Mouse (Mus musculus) heart, postnatal 14 days (tissue): ENCODE measurements around the gene Herc4. TPM values are rescaled to one million over a fixed set of nuclear protein-coding genes. Genes with fewer than 3 reads are reported as not detected.

Experiments
- DNase-seq, 2 experiments: peaks; one replicate each; pipeline ENCODE4 v3.0.0; 2021 to 2022
- intact Hi-C: fragments of 180-260 bp; cut with DNase I; formaldehyde crosslinking; loops from one replicate; pipeline ENCODE4 v1.15.1; 2025
- long read RNA-seq, 2 experiments: library from polyadenylated mRNA; stranded (forward); transcript quantifications; one replicate each; pipeline ENCODE4 v2.0.0; 2021
- total RNA-seq, 2 experiments: library from RNA; stranded (reverse); gene quantifications; 2 replicates each; pipeline ENCODE4 v1.2.3; 2021

Herc4 gene
- total RNA-seq, result 10 to 100 TPM; 36.9 to 38.8 TPM
- long read RNA-seq, experiment 1, transcript Herc4-201 (25 exons, 3,898 nt), result major isoform, 12 of 25 reads
- long read RNA-seq, experiment 1, partial matches to known transcripts, result 1 of 25 reads
- long read RNA-seq, experiment 1, other reads (novel, unspliced or antisense), result 7 of 25 reads
- long read RNA-seq, experiment 2, transcript Herc4-201 (25 exons, 3,898 nt), result major isoform, 19 of 30 reads
- long read RNA-seq, experiment 2, transcript Herc4-208 (26 exons, 3,914 nt), result minor isoform, 5 of 30 reads
- long read RNA-seq, experiment 2, partial matches to known transcripts, result 3 of 30 reads
- long read RNA-seq, experiment 2, other reads (novel, unspliced or antisense), result 3 of 30 reads

DNA sequence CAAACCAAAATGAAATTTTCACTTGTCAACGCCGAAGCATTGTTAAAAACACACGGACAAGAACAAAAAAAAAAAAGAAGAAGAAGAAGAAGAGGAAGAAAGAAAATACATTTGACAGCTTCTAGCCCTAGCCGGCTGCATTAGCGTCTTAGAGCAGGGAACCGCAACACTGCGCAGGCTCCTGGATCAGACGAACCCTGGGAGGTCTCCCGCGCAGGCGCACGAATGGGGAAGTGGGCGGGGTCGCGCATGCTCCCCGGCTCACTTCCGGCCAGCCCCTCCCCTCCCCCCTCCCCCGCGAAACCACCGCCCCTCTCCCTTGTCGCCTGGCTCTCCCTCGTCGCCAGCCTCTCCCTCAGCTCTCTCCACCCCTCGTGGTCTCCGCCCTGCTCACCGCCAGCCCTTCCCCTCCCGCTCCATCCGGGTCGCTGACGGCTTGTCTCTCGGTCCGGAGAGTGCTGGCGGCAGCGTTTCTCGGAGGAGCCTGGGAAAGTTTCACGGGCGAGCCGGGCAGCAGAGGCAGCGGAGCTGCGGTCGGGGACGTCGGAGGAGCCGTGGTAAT, at the start of gene Herc4:
Gene Herc4 (plus strand): TSS at position 318 of the 562 bp plus-strand sequence.
- DNase-seq, result peak; percentile 96 to 97
- intact Hi-C loops, result loop anchor here (5.0 kb wide), 1 partner anchor 221 kb away; the partner anchor contains the start of genes Hnrnph3 and Pbld2

- DNase-seq, result no peak
- intact Hi-C loops, result no loop called here
Observed at GRCm38 (mm10) chr10:63199008-63199407, 44.6 kb upstream of the Herc4 start.

DNA sequence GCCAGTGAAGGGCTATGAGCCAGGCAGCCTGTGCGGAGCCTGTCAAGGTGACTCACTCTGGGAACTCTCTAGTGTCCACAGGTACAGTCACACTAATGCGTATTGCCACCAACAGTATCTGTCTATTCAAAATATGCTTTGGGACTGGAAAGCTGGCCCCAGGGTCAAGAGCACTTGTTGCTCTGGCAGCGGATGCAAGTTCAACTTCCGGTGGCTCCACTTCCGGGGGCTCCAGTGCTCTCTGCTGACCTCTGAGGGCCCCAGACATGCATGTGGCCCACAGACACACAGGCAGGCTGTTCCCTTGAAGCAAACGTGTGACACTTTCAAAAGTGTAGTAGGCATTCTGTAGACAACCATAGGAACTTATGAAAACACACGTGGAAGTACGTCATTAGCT, 42.1 kb upstream of the Herc4 start:
- DNase-seq, result peak in 1 of 2 experiments; percentile 16
- intact Hi-C loops, result loop anchor here (5.0 kb wide), 1 partner anchor 44 kb away; no protein-coding TSS in a partner anchor

DNA sequence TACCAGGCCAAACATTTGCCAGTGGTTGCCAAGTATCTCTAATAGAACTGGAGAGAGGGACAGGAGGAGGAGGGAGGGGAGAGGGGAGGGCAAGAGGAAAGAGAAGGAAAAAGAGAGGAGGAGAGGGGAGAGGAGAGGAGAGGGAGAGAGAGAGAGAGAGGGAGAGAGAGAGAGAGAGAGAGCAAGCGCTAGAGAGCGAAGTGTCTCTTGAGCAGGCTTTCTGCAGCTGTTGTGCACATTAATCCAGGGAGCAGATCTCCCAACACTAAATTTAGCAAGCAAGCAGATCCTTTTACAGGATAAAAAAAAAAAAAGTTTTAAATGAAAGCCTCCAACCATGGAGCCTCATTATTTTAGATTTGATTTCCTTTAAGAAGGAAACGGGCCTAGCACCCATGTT, 40.6 kb upstream of the Herc4 start:
- intact Hi-C loops, result loop anchor here (5.0 kb wide), 1 partner anchor 46 kb away; no protein-coding TSS in a partner anchor
- no peak for DNase-seq

DNA sequence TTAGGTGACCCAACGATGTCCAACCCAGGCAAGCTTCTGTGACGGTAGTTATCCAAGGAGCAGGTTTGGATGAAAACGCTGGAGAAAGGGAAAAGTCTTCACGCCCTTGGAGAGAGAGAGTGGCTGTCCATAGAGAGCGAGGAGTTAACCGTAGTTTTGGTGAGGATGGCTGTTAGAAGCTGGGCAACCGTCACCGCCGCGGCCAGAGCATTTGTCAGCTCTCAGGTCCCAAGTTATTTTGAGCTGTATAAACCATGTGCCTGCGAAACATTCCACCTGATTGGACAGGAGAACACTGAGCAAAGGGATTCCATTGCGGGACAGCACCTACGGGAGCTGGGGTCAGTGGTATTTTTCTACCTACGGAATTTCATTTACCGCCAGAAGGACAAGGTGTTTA, 39.9 kb upstream of the Herc4 start, which contains the start of gene Mypn:
Gene Mypn (minus strand): TSS at position 225 of the 400 bp plus-strand sequence.
- intact Hi-C loops, result loop anchor here (5.0 kb wide), 1 partner anchor 46 kb away; no protein-coding TSS in a partner anchor
- DNase-seq, result peak; percentile 40 to 41

DNA sequence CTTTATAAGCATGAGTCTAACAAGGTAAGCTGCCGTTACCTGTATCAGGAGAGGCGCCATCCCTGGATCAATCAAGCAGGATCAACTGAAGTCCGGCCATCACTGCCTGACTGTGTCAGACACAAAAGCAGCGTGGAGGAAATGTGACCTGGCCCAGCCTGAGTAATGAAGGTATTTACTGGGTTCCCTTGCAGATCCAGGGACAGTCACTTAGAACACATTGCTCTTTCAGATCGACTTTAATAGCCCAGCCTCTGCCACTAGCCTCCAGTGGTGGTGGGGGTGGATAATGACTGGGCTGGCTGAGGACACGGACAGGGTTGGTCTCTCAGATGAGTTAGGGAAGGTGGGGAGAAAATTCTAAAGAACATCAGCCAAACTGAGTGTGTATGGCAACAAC, 34.7 kb upstream of the Herc4 start:
- intact Hi-C loops, result no loop called here
- DNase-seq, result no peak

- peak in 1 of 2 experiments; percentile 9 for DNase-seq
- intact Hi-C loops, result no loop called here
Observed at GRCm38 (mm10) chr10:63221081-63221783, 22.4 kb upstream of the Herc4 start.

GRCm38 (mm10) chr10:63224341-63224740, 19.3 kb upstream of the Herc4 start:
- intact Hi-C loops, result no loop called here
- DNase-seq, result peak in 1 of 2 experiments; percentile 8

GRCm38 (mm10) chr10:63230266-63230665, 13.3 kb upstream of the Herc4 start:
- intact Hi-C loops, result no loop called here
- DNase-seq, result no peak

GRCm38 (mm10) chr10:63230854-63231253, 12.8 kb upstream of the Herc4 start:
- intact Hi-C loops, result no loop called here
- peak; percentile 14 to 33 for DNase-seq

DNA sequence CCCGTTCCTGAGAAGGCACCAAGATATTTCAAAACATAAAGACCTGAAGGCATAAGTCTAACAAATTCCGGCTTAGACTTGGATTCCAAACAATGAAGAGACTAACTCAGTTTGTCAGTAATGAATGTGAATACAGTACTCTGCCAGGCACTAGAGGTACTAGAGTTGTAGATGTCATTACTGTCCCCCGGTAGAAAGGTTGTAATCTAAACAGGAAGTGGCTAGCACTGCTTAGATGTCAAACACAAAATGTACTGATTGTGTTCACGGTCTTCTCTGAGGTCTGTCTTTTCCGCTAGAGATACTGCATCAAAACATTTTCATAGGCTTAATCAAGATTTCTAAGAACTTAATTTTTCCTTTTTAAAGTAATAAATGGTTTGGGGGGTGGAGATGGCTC, 12.0 kb upstream of the Herc4 start:
- no peak for DNase-seq
- intact Hi-C loops, result no loop called here

GRCm38 (mm10) chr10:63234133-63234532, 9.5 kb upstream of the Herc4 start:
- no peak for DNase-seq
- intact Hi-C loops, result no loop called here

DNA sequence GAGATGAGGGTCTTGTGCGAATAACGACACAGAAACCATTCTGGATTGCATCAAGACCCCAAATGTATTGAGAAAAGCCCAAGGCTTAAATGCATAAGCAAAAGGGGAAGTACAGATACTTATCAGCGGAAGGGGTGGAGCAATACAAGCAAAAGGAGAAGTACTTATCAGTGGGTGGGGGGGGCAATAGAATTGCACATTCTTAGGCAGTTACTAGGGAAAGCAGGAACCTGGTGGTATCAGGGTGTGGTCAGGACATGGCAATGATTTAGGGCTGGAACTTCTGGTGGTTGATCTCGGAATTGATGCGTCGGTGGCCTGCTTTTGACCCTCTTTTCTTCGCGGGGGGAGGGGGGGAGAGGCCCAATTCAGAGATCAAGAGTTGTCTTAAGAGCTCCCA, 7.7 kb upstream of the Herc4 start:
- intact Hi-C loops, result no loop called here
- no peak for DNase-seq

- DNase-seq, result no peak
- intact Hi-C loops, result no loop called here
Observed at GRCm38 (mm10) chr10:63236663-63237062, 6.9 kb upstream of the Herc4 start.

- intact Hi-C loops, result no loop called here
- DNase-seq, result no peak
Observed at GRCm38 (mm10) chr10:63237206-63237605, 6.4 kb upstream of the Herc4 start.

DNA sequence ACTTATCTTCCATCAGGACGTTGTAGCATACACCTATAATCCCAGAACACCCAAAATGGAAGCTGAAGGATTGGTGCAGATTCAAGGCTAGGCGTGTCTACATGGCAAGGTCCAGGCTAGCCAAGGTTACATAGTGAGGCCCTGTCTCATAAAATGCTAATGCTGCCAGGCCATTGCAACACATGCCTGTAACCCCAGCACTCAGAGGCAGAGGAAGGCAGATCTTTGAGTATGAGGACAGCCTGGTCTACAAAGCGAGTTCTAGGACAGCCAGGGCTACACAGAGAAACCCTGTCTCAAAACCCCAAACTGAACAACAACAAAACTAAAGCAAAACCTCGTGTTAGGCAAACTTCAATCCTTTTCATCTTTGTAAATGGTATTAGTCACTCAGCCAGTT, 5.5 kb upstream of the Herc4 start:
- intact Hi-C loops, result no loop called here
- DNase-seq, result no peak

- no peak for DNase-seq
- intact Hi-C loops, result loop anchor here (5.0 kb wide), 1 partner anchor 218 kb away; the partner anchor contains the start of genes Hnrnph3 and Pbld2
Observed at GRCm38 (mm10) chr10:63239848-63240247, 3.8 kb upstream of the Herc4 start.

GRCm38 (mm10) chr10:63240868-63241271, 2.7 kb upstream of the Herc4 start:
- DNase-seq, result no peak
- intact Hi-C loops, result loop anchor here (5.0 kb wide), 1 partner anchor 219 kb away; the partner anchor contains the start of genes Hnrnph3 and Pbld2

- DNase-seq, result no peak
- intact Hi-C loops, result loop anchor here (5.0 kb wide), 1 partner anchor 221 kb away; the partner anchor contains the start of genes Hnrnph3 and Pbld2
Observed at GRCm38 (mm10) chr10:63242798-63243435, 693 bp upstream of the Herc4 start.

DNA sequence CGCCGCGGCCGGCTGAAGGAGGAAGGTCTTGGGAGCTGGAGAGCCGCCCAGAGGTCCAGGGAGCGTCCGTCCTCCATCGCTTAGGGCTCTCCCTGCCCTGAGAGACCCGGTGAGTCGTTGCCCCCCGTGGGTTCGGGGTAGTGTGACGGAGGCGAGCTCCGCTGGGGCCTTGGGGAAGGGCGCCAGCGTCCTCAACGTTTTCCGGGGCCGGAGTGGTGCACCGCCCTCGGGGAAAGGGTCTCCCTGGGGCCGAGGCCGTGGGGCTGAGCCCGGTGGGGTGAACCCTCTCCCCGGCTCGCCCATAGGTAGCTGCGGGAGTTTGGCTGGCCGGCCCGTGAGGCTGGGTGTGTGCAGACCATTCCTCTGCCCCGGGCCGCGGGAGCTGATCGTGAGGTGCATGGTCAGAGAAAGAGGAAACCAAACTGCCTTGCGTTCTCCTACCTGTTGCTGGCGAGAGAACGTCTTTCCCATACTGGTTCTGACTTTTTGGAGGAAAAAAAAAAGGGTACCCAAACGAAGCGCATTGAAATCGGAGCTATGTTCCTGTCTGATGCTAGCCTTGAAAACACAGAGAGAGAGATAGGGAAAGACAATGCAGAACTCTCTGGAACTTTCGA, 553 bp downstream of the Herc4 start:
- no peak for DNase-seq
- intact Hi-C loops, result loop anchor here (5.0 kb wide), 1 partner anchor 222 kb away; the partner anchor contains the start of genes Hnrnph3 and Pbld2
